Mouse (Mus musculus) Patski (cell line): ENCODE measurements around the gene Slc37a1. TPM values are rescaled to one million over a fixed set of nuclear protein-coding genes. Genes with fewer than 3 reads are reported as not detected.
"Not testable (repeated sequence)": the region's sequence is repeated elsewhere in the genome, so short reads cannot be mapped to it uniquely, and the experiment has no call there.

Source experiments
- ATAC-seq: fragments of 100-300 bp; one replicate; pipeline ENCODE4 v1.8.0; 2021
- CTCF ChIA-PET: fragments of 350-600 bp; sonication (Branson Sonifier 250); formaldehyde crosslinking; loops from one replicate; lab custom pipeline; 2022; ENCODE audit warnings: inconsistent platforms; lab: Charles Lee
- POLR2A ChIA-PET: fragments of 350-600 bp; sonication (Branson Sonifier 250); formaldehyde crosslinking; loops from one replicate; lab custom pipeline; 2022; ENCODE audit warnings: antibody characterized with exemption, inconsistent platforms; lab: Charles Lee
- DNase-seq: peaks from one replicate; pipeline ENCODE4 v3.0.0-alpha.2; 2011; ENCODE audit warnings: low read depth, low spot score
- H3K27me3 ChIP-seq: fragments of 371-371 bp; one replicate; pipeline ENCODE4 v1.5.1; 2021
- CTCF ChIP-seq: fragments of 100-300 bp; IDR thresholded peaks from one replicate; pipeline ENCODE4 v1.5.1; 2021
- in situ Hi-C: fragments of 300-500 bp; cut with MboI; formaldehyde crosslinking; loops from 3 replicates; pipeline ENCODE4 v1.11.1; 2018; ENCODE audit warnings: low pct_unique_long_range_greater_than_20kb, mixed read lengths
- polyA plus RNA-seq: library from polyadenylated mRNA; unstranded; gene quantifications from one replicate; pipeline ENCODE4 v1.2.3, GENCODE M21; 2021

Slc37a1 gene
- polyA plus RNA-seq, 1 experiment from 2014 or later = 4.5 TPM

GRCm38 (mm10) chr17:31348129-31348528 is 61.5 kb downstream of the Slc37a1 start:
- POLR2A ChIA-PET = no interaction called here
- H3K27me3 ChIP-seq = no peaks in the 10 kb centered on the region
- ATAC-seq = no peak
- TF ChIP-seq CTCF = no peak
- no peak for DNase-seq
- in situ Hi-C loops = no loop called here
- CTCF ChIA-PET = interaction anchor here (1.3 kb wide), 1 partner anchor 13 kb away, joined by 3 read pairs; no protein-coding TSS in a partner anchor

DNA sequence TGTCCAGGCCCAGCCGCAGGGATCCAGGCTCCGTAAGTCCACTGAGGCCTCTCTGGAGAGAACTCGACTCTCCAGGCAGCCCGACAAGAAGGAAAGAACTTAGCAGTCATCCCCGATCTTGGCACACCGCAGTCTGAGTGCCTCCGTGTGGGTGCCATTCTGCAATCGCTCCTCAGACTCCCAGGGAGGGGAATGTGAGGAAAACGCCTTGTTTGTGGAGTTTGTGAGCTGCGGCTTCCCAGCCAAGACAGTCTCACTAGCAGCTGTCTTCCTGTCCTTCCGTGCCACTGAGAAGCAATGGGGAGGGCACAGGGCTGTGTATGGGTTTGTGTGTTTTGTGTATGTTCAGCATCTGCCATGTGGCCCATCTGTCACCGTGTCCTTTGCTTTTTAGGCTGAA is 62.8 kb downstream of the Slc37a1 start:
- ATAC-seq (no peak), DNase-seq (no peak)
- ChIA-PET CTCF (no interaction called here), POLR2A (no interaction called here)
- in situ Hi-C loops = no loop called here
- no peak for TF ChIP-seq CTCF
- H3K27me3 ChIP-seq = no peaks in the 10 kb centered on the region

DNA sequence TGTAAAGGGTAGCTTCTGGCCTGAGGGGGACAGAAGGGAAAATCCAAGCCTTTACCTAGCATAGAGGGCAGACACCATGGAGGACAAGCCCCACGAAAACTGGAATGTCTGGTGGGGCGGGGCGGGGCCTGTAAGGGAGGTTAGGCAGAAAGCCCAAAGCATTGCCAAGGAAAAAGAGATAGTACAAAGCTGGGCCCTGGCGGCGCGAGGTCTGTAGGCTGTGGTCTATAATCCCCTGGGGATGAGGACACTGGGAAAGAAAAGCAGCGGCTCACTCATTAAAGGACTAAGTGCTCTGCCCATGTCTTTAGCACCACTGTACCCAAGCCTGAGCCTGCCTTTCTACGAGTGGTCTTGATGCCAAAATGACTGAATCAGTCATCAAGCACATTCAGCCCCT is 65.4 kb downstream of the Slc37a1 start:
- no peaks in the 10 kb centered on the region for H3K27me3 ChIP-seq
- no peak for TF ChIP-seq CTCF
- DNase-seq = no peak
- in situ Hi-C loops = no loop called here
- CTCF ChIA-PET = no interaction called here
- ATAC-seq = no peak
- POLR2A ChIA-PET = no interaction called here

DNA sequence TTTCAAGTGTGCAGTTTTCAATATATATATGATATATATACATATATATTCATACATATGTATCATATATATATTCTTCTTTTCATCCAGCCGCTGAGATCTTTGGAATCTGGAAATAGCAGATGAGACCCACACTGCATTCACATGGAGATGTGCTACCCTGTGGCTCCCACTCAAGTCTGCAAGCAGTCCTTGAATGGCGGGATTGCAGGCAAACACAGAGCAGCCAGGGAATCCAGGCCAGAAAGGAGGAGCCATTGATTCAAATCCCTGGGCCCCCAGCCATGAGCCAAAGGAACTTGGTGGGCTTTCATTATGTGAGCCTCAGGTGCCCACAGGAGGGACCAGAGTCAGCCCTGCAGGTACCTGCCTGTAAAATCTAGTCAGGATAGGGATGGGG is 66.7 kb downstream of the Slc37a1 start:
- no peak for TF ChIP-seq CTCF
- peaks cover 3% of the 10 kb centered on the region for H3K27me3 ChIP-seq
- POLR2A ChIA-PET = no interaction called here
- CTCF ChIA-PET = no interaction called here
- in situ Hi-C loops = no loop called here
- no peak for ATAC-seq
- no peak for DNase-seq

- ATAC-seq, H3K27me3 ChIP-seq, CTCF ChIA-PET, DNase-seq, in situ Hi-C loops: not testable (repeated sequence)
- POLR2A ChIA-PET = interaction anchor here (0.7 kb wide), 1 partner anchor 67 kb away, joined by 4 read pairs; no protein-coding TSS in a partner anchor
Observed at GRCm38 (mm10) chr17:31354684-31355083, 68.1 kb downstream of the Slc37a1 start.

DNA sequence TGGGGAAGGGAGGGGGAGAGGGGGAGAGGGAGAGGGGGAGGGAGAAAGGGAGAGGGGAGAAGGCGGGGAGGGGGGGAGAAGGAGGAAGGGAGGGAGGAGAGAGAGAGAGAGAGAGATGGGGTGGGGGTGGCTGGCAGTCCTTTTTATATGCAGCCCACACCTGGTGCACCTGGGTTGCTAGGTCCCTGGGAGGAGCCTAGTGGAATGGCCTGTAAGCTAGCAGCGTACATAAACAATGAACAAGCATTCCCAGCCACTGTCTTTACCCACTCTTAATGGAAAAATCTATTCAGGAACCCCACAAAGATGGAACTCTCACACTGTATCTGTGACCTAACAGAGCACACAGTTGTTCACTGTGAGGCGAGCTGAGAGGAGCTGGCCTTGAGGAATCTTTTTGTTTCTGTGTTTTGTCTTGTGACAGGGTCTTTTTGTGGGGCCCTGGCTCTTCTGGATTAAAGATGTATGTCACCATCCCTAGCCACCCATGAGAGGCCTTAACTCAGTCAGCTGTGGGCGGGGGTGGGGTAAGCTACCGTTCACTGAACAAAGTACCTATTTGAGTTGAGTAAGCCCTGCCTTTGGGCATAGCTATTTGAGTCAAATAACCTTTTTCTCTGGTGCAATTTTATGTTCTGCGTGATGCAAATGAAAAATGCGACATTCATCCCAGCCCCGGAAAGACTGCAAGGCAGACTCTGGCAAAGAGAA is 69.4 kb downstream of the Slc37a1 start:
- DNase-seq (no peak), ATAC-seq (no peak)
- POLR2A ChIA-PET = no interaction called here
- H3K27me3 ChIP-seq = peaks cover 7% of the 10 kb centered on the region
- TF ChIP-seq CTCF = no peak
- in situ Hi-C loops = no loop called here
- CTCF ChIA-PET = no interaction called here

DNA sequence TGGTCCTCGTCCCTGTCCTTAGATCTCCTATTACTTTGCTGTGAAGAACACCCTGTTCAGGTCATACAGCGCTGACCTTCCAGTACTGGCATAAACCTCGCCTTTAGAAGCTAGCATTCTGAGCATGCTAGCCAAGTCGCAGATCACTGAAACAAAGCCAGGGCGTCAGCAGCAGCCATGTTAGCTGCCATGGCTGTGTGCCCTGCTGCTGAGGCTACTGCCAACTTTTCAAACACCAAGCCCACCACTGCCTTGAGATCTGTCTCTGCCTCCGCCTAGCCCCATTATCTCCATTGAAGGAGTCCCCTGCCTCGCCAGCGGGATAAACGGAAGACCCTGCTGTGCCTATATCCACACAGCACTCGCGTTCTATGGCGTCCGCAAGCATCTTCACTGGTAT is 74.0 kb downstream of the Slc37a1 start:
- TF ChIP-seq CTCF = no peak
- CTCF ChIA-PET = no interaction called here
- POLR2A ChIA-PET = no interaction called here
- DNase-seq = no peak
- in situ Hi-C loops = no loop called here
- H3K27me3 ChIP-seq = peaks cover 7% of the 10 kb centered on the region
- ATAC-seq = no peak

DNA sequence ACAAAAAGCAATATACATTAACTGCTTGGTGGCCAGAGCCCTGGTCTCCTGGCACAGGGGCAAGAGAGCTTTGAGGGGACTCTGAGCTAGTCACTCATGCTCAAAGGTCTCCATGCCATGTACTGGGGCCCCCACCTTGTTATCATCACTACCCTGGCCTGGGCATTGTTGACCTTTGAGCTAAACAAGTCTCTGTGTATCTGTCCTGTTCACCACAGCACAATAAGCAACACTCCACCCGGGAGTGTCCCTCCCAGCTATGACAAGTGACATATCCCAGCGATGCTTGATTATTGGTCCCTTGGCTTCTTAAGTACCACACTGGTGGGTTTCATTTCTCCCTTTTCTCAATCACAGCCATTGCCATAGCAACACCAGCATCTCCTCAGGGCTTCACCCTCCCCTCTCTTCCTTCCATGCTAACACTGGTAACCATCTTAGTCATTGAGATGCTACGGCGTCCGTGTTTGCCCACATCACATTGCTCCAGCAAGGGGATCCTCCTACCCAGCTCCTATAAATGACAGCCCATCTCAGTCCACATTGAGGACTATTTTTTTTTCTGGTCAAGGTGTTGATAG is 79.1 kb downstream of the Slc37a1 start:
- ChIA-PET POLR2A (interaction anchor here (0.6 kb wide), 1 partner anchor 143 kb away, joined by 5 read pairs; no protein-coding TSS in a partner anchor), CTCF (no interaction called here)
- ATAC-seq (no peak), DNase-seq (no peak)
- in situ Hi-C loops = no loop called here
- no peak for TF ChIP-seq CTCF
- no peaks in the 10 kb centered on the region for H3K27me3 ChIP-seq

DNA sequence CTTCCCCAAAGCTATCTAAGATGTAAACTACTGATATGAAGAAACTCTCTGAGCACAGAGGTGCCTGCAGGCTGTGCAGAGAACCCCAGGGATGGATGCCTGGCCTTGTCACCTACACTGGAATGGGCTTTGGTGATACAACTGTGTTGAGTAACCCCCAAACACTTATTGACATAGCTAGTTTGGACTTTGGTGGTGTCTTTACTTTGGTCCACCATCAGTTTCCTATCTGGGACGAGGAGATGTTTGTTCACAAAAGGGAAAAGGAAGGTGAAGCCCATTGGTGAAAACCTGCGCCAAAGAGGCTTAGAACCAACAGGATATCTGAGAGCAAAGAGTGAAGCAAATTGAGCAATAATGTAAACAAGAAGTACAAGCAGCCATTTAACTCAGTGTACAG is 83.6 kb downstream of the Slc37a1 start:
- no peak for TF ChIP-seq CTCF
- no peak for DNase-seq
- ATAC-seq = no peak
- no peaks in the 10 kb centered on the region for H3K27me3 ChIP-seq
- in situ Hi-C loops = no loop called here
- CTCF ChIA-PET = interaction anchor here (1.2 kb wide), 1 partner anchor 121 kb away, joined by 3 read pairs; no protein-coding TSS in a partner anchor
- POLR2A ChIA-PET = no interaction called here

DNA sequence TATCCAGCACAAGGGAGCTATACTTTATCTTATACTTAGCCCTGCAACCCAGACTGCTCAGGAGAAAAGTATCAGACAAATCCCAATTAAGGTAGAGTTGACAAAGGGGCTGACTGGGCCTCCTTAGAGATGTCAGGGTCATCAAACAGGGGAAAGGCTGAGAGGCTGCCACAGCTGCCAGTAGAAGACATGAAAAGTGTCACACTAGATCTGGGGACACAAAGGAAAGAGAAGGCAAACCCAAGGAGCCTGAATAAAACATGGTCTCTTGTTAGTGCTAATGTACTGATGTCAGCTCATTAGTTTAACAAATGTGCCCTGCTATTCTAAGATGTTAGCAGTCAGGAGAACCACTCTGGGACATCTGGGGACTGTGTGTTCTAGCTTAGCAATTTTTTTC is 84.3 kb downstream of the Slc37a1 start:
- no peaks in the 10 kb centered on the region for H3K27me3 ChIP-seq
- ATAC-seq = no peak
- in situ Hi-C loops = no loop called here
- CTCF ChIA-PET = interaction anchor here (1.2 kb wide), 1 partner anchor 121 kb away, joined by 3 read pairs; no protein-coding TSS in a partner anchor
- no peak for DNase-seq
- POLR2A ChIA-PET = interaction anchor here (0.6 kb wide), 1 partner anchor 1557 kb away, joined by 3 read pairs; no protein-coding TSS in a partner anchor
- TF ChIP-seq CTCF = no peak

- ATAC-seq (no peak), DNase-seq (no peak)
- POLR2A ChIA-PET = no interaction called here
- TF ChIP-seq CTCF = no peak
- in situ Hi-C loops = loop anchor here (5.0 kb wide), 1 partner anchor 114 kb away; no protein-coding TSS in a partner anchor
- H3K27me3 ChIP-seq = no peaks in the 10 kb centered on the region
- CTCF ChIA-PET = interaction anchor here (0.8 kb wide), 1 partner anchor 114 kb away, joined by 3 read pairs; no protein-coding TSS in a partner anchor
Observed at GRCm38 (mm10) chr17:31377961-31378360, 91.4 kb downstream of the Slc37a1 start.
